Mouse (Mus musculus): ENCODE results near the gene Tmem163. TPM values are rescaled to one million over a fixed set of nuclear protein-coding genes. Genes with fewer than 3 reads are reported as not detected.
A peak's percentile ranks its signal among the peaks of the same experiment; 100 is the strongest.

The Tmem163 gene
- polyA plus RNA-seq, 1 experiment from 2014 or later: 16.0 TPM

- H3K36me3 ChIP-seq (ENCODE audit: poor library complexity, severe bottlenecking): peaks cover 30% of the 10 kb centered on the region
- H3K27me3 ChIP-seq: no peaks in the 10 kb centered on the region
- 94% methylated on average over 4 of the region's 4 CpGs for WGBS
- H3K4me3 ChIP-seq: no peak overlapping the region
- no peaks in the 10 kb centered on the region for H3K4me1 ChIP-seq
- H3K9me3 ChIP-seq (replicated peaks): no peaks in the 10 kb centered on the region
- H3K4me2 ChIP-seq: no peak overlapping the region
- no peak overlapping the region for H3K9ac ChIP-seq
- no peak for ATAC-seq
- no peak overlapping the region for H3K27ac ChIP-seq
These were observed 209.2 kb downstream of the Tmem163 start for GRCm38 (mm10) chr1:127470175-127470574.

- WGBS: 97% methylated on average over 5 of the region's 5 CpGs
- H3K4me1 ChIP-seq: no peaks in the 10 kb centered on the region
- no peaks in the 10 kb centered on the region for H3K9me3 ChIP-seq (replicated peaks)
- no peak for ATAC-seq
- no peak overlapping the region for H3K9ac ChIP-seq
- no peak overlapping the region for H3K27ac ChIP-seq
- H3K4me3 ChIP-seq: no peak overlapping the region
- H3K4me2 ChIP-seq: no peak overlapping the region
- H3K27me3 ChIP-seq: no peaks in the 10 kb centered on the region
- peaks cover 23% of the 10 kb centered on the region for H3K36me3 ChIP-seq (ENCODE audit: poor library complexity, severe bottlenecking)
These were observed 212.1 kb downstream of the Tmem163 start for GRCm38 (mm10) chr1:127467238-127467637.

GRCm38 (mm10) chr1:127465292-127465691 is 214.1 kb downstream of the Tmem163 start:
- no peaks in the 10 kb centered on the region for H3K27me3 ChIP-seq
- no peak overlapping the region for H3K4me3 ChIP-seq
- H3K9ac ChIP-seq: peak overlapping the region; percentile 34; the same call in 1 of the 2 replicates
- no peak overlapping the region for H3K4me2 ChIP-seq
- H3K36me3 ChIP-seq (ENCODE audit: poor library complexity, severe bottlenecking): peaks cover 17% of the 10 kb centered on the region
- no peak for ATAC-seq
- no peaks in the 10 kb centered on the region for H3K4me1 ChIP-seq
- 78% methylated on average over 6 of the region's 6 CpGs for WGBS
- H3K9me3 ChIP-seq (replicated peaks): no peaks in the 10 kb centered on the region
- no peak overlapping the region for H3K27ac ChIP-seq

- Histone ChIP-seq H3K27me3 (no peaks in the 10 kb centered on the region), H3K4me3 (no peak overlapping the region), H3K27ac (no peak overlapping the region), H3K4me2 (no peak overlapping the region), H3K9ac (no peak overlapping the region), H3K9me3 (replicated peaks) (no peaks in the 10 kb centered on the region), H3K36me3 (ENCODE audit: poor library complexity, severe bottlenecking) (peaks cover 20% of the 10 kb centered on the region), H3K4me1 (no peaks in the 10 kb centered on the region)
- WGBS: 79% methylated on average over 6 of the region's 6 CpGs
- ATAC-seq: no peak
These were observed 215.3 kb downstream of the Tmem163 start for GRCm38 (mm10) chr1:127464041-127464440.

GRCm38 (mm10) chr1:127461017-127461416 is 218.3 kb downstream of the Tmem163 start:
- Histone ChIP-seq H3K27me3 (no peaks in the 10 kb centered on the region), H3K27ac (no peak overlapping the region), H3K9ac (no peak overlapping the region), H3K9me3 (replicated peaks) (no peaks in the 10 kb centered on the region), H3K4me3 (no peak overlapping the region), H3K4me1 (peaks cover 12% of the 10 kb centered on the region), H3K4me2 (no peak overlapping the region), H3K36me3 (ENCODE audit: poor library complexity, severe bottlenecking) (peaks cover 20% of the 10 kb centered on the region)
- ATAC-seq: no peak
- WGBS: 90% methylated on average over 9 of the region's 9 CpGs

GRCm38 (mm10) chr1:127459576-127459975 is 219.8 kb downstream of the Tmem163 start:
- no peak for ATAC-seq

GRCm38 (mm10) chr1:127459015-127459451 is 220.3 kb downstream of the Tmem163 start:
- Histone ChIP-seq H3K9me3 (replicated peaks) (no peaks in the 10 kb centered on the region), H3K9ac (0 out of 2 replicates have a peak overlapping the region, but pooled peaks have one; percentile 27), H3K4me2 (no peak overlapping the region), H3K4me3 (no peak overlapping the region), H3K36me3 (ENCODE audit: poor library complexity, severe bottlenecking) (peaks cover 20% of the 10 kb centered on the region), H3K27me3 (no peaks in the 10 kb centered on the region), H3K4me1 (peaks cover 12% of the 10 kb centered on the region), H3K27ac (no peak overlapping the region)
- ATAC-seq: peak; percentile 83
- WGBS: 16% methylated on average over 6 of the region's 6 CpGs

More at GRCm38 (mm10) chr1:127459576-127459975, 219.8 kb downstream of the Tmem163 start:
- Histone ChIP-seq H3K9ac (no peak overlapping the region), H3K9me3 (replicated peaks) (no peaks in the 10 kb centered on the region), H3K27ac (no peak overlapping the region), H3K27me3 (no peaks in the 10 kb centered on the region), H3K36me3 (ENCODE audit: poor library complexity, severe bottlenecking) (peaks cover 20% of the 10 kb centered on the region), H3K4me3 (no peak overlapping the region), H3K4me2 (no peak overlapping the region), H3K4me1 (peaks cover 12% of the 10 kb centered on the region)
- WGBS: 85% methylated on average over 7 of the region's 7 CpGs

- no peak for ATAC-seq
- H3K9ac ChIP-seq: no peak overlapping the region
- no peaks in the 10 kb centered on the region for H3K27me3 ChIP-seq
- no peaks in the 10 kb centered on the region; the same call in 1 of the 2 replicates for H3K9me3 ChIP-seq (replicated peaks)
- no peak overlapping the region for H3K27ac ChIP-seq
- peaks cover 7% of the 10 kb centered on the region for H3K4me1 ChIP-seq
- peaks cover 18% of the 10 kb centered on the region for H3K36me3 ChIP-seq (ENCODE audit: poor library complexity, severe bottlenecking)
- H3K4me3 ChIP-seq: no peak overlapping the region
- WGBS: 93% methylated on average over 6 of the region's 6 CpGs
- H3K4me2 ChIP-seq: no peak overlapping the region
These were observed 226.0 kb downstream of the Tmem163 start for GRCm38 (mm10) chr1:127453397-127453796.

- no peak overlapping the region for H3K4me2 ChIP-seq
These were observed 234.4 kb downstream of the Tmem163 start for GRCm38 (mm10) chr1:127444836-127445485.

GRCm38 (mm10) chr1:127442880-127443877 is 236.2 kb downstream of the Tmem163 start:
- H3K27ac ChIP-seq: no peak overlapping the region
- peaks cover 46% of the 10 kb centered on the region for H3K4me1 ChIP-seq
- no peak overlapping the region for H3K4me2 ChIP-seq
- H3K9ac ChIP-seq: peak overlapping the region; percentile 1; the same call in 1 of the 2 replicates
- ATAC-seq: peak; percentile 54; the same call in 1 of the 2 replicates
- H3K27me3 ChIP-seq: no peaks in the 10 kb centered on the region
- peaks cover 15% of the 10 kb centered on the region for H3K36me3 ChIP-seq (ENCODE audit: poor library complexity, severe bottlenecking)
- H3K4me3 ChIP-seq: no peak overlapping the region
- H3K9me3 ChIP-seq (replicated peaks): no peaks in the 10 kb centered on the region
- 17% methylated on average over 14 of the region's 14 CpGs for WGBS

More at GRCm38 (mm10) chr1:127444836-127445485, 234.4 kb downstream of the Tmem163 start:
- Histone ChIP-seq H3K27me3 (no peaks in the 10 kb centered on the region), H3K4me1 (peaks cover 31% of the 10 kb centered on the region), H3K27ac (no peak overlapping the region), H3K9ac (no peak overlapping the region), H3K36me3 (ENCODE audit: poor library complexity, severe bottlenecking) (peaks cover 22% of the 10 kb centered on the region), H3K4me3 (no peak overlapping the region), H3K9me3 (replicated peaks) (no peaks in the 10 kb centered on the region; the same call in 1 of the 2 replicates)
- ATAC-seq: no peak
- WGBS: 68% methylated on average over 5 of the region's 5 CpGs

- no peaks in the 10 kb centered on the region for H3K9me3 ChIP-seq (replicated peaks)
- H3K9ac ChIP-seq: no peak overlapping the region
- peaks cover 5% of the 10 kb centered on the region; the same call in 1 of the 2 replicates for H3K36me3 ChIP-seq (ENCODE audit: poor library complexity, severe bottlenecking)
- 71% methylated on average over 3 of the region's 3 CpGs for WGBS
- H3K4me3 ChIP-seq: no peak overlapping the region
- H3K27ac ChIP-seq: no peak overlapping the region
- peaks cover 51% of the 10 kb centered on the region for H3K4me1 ChIP-seq
- H3K4me2 ChIP-seq: no peak overlapping the region
- ATAC-seq: no peak
- no peaks in the 10 kb centered on the region for H3K27me3 ChIP-seq
These were observed 237.6 kb downstream of the Tmem163 start for GRCm38 (mm10) chr1:127441736-127442135.

- Histone ChIP-seq H3K36me3 (ENCODE audit: poor library complexity, severe bottlenecking) (no peaks in the 10 kb centered on the region), H3K27me3 (no peaks in the 10 kb centered on the region), H3K9me3 (replicated peaks) (no peaks in the 10 kb centered on the region), H3K9ac (no peak overlapping the region), H3K4me1 (peaks cover 51% of the 10 kb centered on the region), H3K4me3 (no peak overlapping the region), H3K4me2 (no peak overlapping the region), H3K27ac (no peak overlapping the region)
- 88% methylated on average over 1 of the region's 1 CpGs for WGBS
- ATAC-seq: no peak
These were observed 238.3 kb downstream of the Tmem163 start for GRCm38 (mm10) chr1:127441007-127441406.

Measured in forebrain, embryonic 13.5 days (tissue).